Mouse (Mus musculus) brain, embryonic 14.5 days (tissue): Measurements from ENCODE around the gene Lrig3.

Source experiments
- CTCF ChIP-seq: fragments of 200-500 bp; IDR thresholded peaks from 2 replicates; pipeline ENCODE4 v1.5.1; 2012; ENCODE audit warnings: inconsistent platforms, mild to moderate bottlenecking, moderate library complexity, borderline replicate concordance; ENCODE audit not compliant: insufficient read depth, insufficient read length; ENCODE audit errors: extremely low read depth
- POLR2A ChIP-seq: fragments of 200-500 bp; IDR thresholded peaks from 2 replicates; pipeline ENCODE4 v1.6.1; 2012; ENCODE audit warnings: mild to moderate bottlenecking, inconsistent platforms, borderline replicate concordance; ENCODE audit not compliant: poor library complexity, insufficient read depth, insufficient read length, severe bottlenecking; ENCODE audit errors: extremely low read depth

- TF ChIP-seq CTCF (no peak), POLR2A (no peak)
These were observed 4.1 kb downstream of the Lrig3 start for GRCm38 (mm10) chr10:125970031-125970430.
